Mouse (Mus musculus): Measurements from ENCODE around the gene Fstl4. TPM values are rescaled to one million over a fixed set of nuclear protein-coding genes. Genes with fewer than 3 reads are reported as not detected.

Fstl4 gene
- polyA plus RNA-seq (2012; fragmentation: generic; extraction: Trizol): under 1 TPM in 1 of 2 experiments, not detected in 1; 0.01 TPM

GRCm38 (mm10) chr11:52764461-52764893 lies at the start of gene Fstl4:
Gene Fstl4, plus strand, starts transcription at chr11:52764634.

Data from C3H10T1/2 (cell line).